Comparison of ENCODE assay signal across 28 mouse cellular contexts in the genomic region with DNA sequence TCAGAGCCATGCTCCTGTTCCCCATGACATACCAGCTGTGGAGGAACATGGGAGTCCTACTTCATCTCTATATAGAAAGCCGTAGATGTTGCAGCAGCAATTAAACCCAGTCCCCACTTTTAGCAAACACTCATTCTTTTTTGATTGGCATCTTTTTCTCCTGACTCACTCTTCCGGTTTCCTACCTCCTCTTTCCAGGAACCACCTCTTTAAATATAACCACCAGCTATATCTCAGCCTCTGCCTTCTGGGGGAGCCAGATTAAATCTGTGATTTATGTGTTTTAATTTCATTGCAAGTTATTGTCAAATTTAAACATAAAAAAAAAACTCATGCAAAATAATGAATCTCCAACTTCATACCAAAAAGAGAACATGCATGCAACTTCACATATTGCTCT. TPM values are rescaled to one million over a fixed set of nuclear protein-coding genes. Genes with fewer than 3 reads are reported as not detected.
DNase-seq lines count a peak whose midpoint lies in the region; ATAC-seq and TF ChIP-seq lines count a peak whose summit lies in the region.
"Had no signal": no experiment of that assay in that cellular context is flagged by ENCODE, and none has a peak within 500 bp of the region (broad histone marks: within the 10 kb centered on the region; RNA-seq: fewer than 3 reads in every experiment).

No protein-coding gene starts in this region.

- ATAC-seq in frontal cortex, adult (ENCODE audit: low TSS enrichment) = 0 out of 2 replicates have a peak, but pooled peaks have one; percentile 22
- ATAC-seq in kidney, postnatal 0 days (replicated peaks; ENCODE audit: low FRiP score, low read depth) = no peak
- no peak for ATAC-seq in stomach, embryonic 14.5 days (ENCODE audit: insufficient number of reproducible peaks, insufficient read depth, low FRiP score, low read depth)
- ATAC-seq in stomach, postnatal 0 days (ENCODE audit: low FRiP score, low TSS enrichment) = no peak
- no peak for ATAC-seq in neural tube, embryonic 15.5 days (ENCODE audit: low FRiP score)
- ATAC-seq: CD4-positive, CD25-positive, alpha-beta regulatory T cell, adult 4 months; forebrain, embryonic 13.5 days; hindbrain, postnatal 0 days; intestine, postnatal 0 days; midbrain, embryonic 15.5 days; Patski had no signal

- no peak overlapping the region for H3K4me2 ChIP-seq in kidney, postnatal 0 days (ENCODE audit: low read length)
- no peak overlapping the region for H3K4me2 ChIP-seq in stomach, embryonic 14.5 days (replicated peaks; ENCODE audit: low read depth, low read length)
- no peak overlapping the region for H3K4me2 ChIP-seq in stomach, postnatal 0 days (replicated peaks; ENCODE audit: low read depth)
- no peak overlapping the region for H3K4me2 ChIP-seq in neural tube, embryonic 15.5 days
- H3K4me2 ChIP-seq: embryonic facial prominence, embryonic 12.5 days; forebrain, embryonic 13.5 days; heart, embryonic 15.5 days; limb, embryonic 13.5 days; liver, embryonic 15.5 days; lung, embryonic 15.5 days; midbrain, embryonic 15.5 days; neural tube, embryonic 12.5 days had no signal

- H3K36me3 ChIP-seq in kidney, postnatal 0 days (ENCODE audit: insufficient read depth, low read length) = no peaks in the 10 kb centered on the region
- H3K36me3 ChIP-seq in stomach, embryonic 14.5 days (ENCODE audit: control insufficient read depth, insufficient read depth, low read length) = no peaks in the 10 kb centered on the region
- no peaks in the 10 kb centered on the region for H3K36me3 ChIP-seq in stomach, postnatal 0 days (ENCODE audit: control insufficient read depth, insufficient read depth, low read length)
- no peaks in the 10 kb centered on the region for H3K36me3 ChIP-seq in neural tube, embryonic 15.5 days
- H3K36me3 ChIP-seq: embryonic facial prominence, embryonic 12.5 days; heart, embryonic 15.5 days; limb, embryonic 13.5 days; liver, embryonic 15.5 days; lung, embryonic 15.5 days; midbrain, embryonic 15.5 days; neural tube, embryonic 12.5 days had no signal

- 41% methylated on average over 2 of the region's 2 CpGs for WGBS in kidney, postnatal 0 days
- WGBS in stomach, embryonic 14.5 days = 55% methylated on average over 2 of the region's 2 CpGs
- 31% methylated on average over 2 of the region's 2 CpGs for WGBS in stomach, postnatal 0 days
- WGBS in neural tube, embryonic 15.5 days = 78% methylated on average over 2 of the region's 2 CpGs

- peaks cover 10% of the 10 kb centered on the region; the same call in 1 of the 2 replicates for H3K4me1 ChIP-seq in kidney, postnatal 0 days (replicated peaks; ENCODE audit: insufficient read depth, low read length)
- peaks cover 5% of the 10 kb centered on the region; the same call in 1 of the 2 replicates for H3K4me1 ChIP-seq in stomach, embryonic 14.5 days (ENCODE audit: control insufficient read depth, insufficient read depth, low read length)
- no peaks in the 10 kb centered on the region for H3K4me1 ChIP-seq in stomach, postnatal 0 days (replicated peaks; ENCODE audit: control insufficient read depth, insufficient read depth)
- 0 out of 2 replicates have a peak, but pooled peaks cover 3% of the 10 kb centered on the region for H3K4me1 ChIP-seq in neural tube, embryonic 15.5 days

- no peak overlapping the region for H3K4me3 ChIP-seq in kidney, postnatal 0 days (replicated peaks; ENCODE audit: low read depth, low read length)
- no peak overlapping the region for H3K4me3 ChIP-seq in stomach, embryonic 14.5 days (ENCODE audit: low read depth, low read length)
- H3K4me3 ChIP-seq in stomach, postnatal 0 days (ENCODE audit: low read depth, low read length) = no peak overlapping the region
- no peak overlapping the region for H3K4me3 ChIP-seq in neural tube, embryonic 15.5 days (replicated peaks)
- H3K4me3 ChIP-seq: embryonic facial prominence, embryonic 12.5 days; forebrain, embryonic 13.5 days; heart, embryonic 15.5 days; layer of hippocampus, adult 2 months; limb, embryonic 13.5 days; liver, embryonic 15.5 days; lung, embryonic 15.5 days; midbrain, embryonic 15.5 days; neural tube, embryonic 12.5 days had no signal

- H3K9me3 ChIP-seq in kidney, postnatal 0 days (replicated peaks; ENCODE audit: low read length) = no peaks in the 10 kb centered on the region
- H3K9me3 ChIP-seq in stomach, embryonic 14.5 days (ENCODE audit: control insufficient read depth, low read depth, low read length) = no peaks in the 10 kb centered on the region
- no peaks in the 10 kb centered on the region for H3K9me3 ChIP-seq in stomach, postnatal 0 days (ENCODE audit: control insufficient read depth, low read length)
- H3K9me3 ChIP-seq in neural tube, embryonic 15.5 days (replicated peaks) = no peaks in the 10 kb centered on the region
- H3K9me3 ChIP-seq: embryonic facial prominence, embryonic 12.5 days; forebrain, embryonic 13.5 days; heart, embryonic 15.5 days; limb, embryonic 13.5 days; liver, embryonic 15.5 days; lung, embryonic 15.5 days; midbrain, embryonic 15.5 days; neural tube, embryonic 12.5 days had no signal

- no peak for TF ChIP-seq CTCF in kidney, postnatal 0 days (IDR thresholded peaks at IDR 0.05; ENCODE audit: low read depth)
- no peak for TF ChIP-seq CTCF in stomach, postnatal 0 days (IDR thresholded peaks at IDR 0.05; ENCODE audit: low read depth)

- H3K27me3 ChIP-seq in kidney, postnatal 0 days (ENCODE audit: insufficient read depth, low read length) = no peaks in the 10 kb centered on the region
- no peaks in the 10 kb centered on the region for H3K27me3 ChIP-seq in stomach, embryonic 14.5 days (ENCODE audit: control insufficient read depth, insufficient read depth, low read length)
- H3K27me3 ChIP-seq in stomach, postnatal 0 days (ENCODE audit: control insufficient read depth, insufficient read depth, low read length) = no peaks in the 10 kb centered on the region
- no peaks in the 10 kb centered on the region for H3K27me3 ChIP-seq in neural tube, embryonic 15.5 days (replicated peaks)
- H3K27me3 ChIP-seq: embryonic facial prominence, embryonic 12.5 days; forebrain, embryonic 13.5 days; heart, embryonic 15.5 days; limb, embryonic 13.5 days; liver, embryonic 15.5 days; lung, embryonic 15.5 days; midbrain, embryonic 15.5 days; neural tube, embryonic 12.5 days; Patski had no signal

- DNase-seq in frontal cortex, postnatal 25 days (ENCODE audit: low spot score in 2 of 2) = no peak
- peak; percentile 38 for DNase-seq in kidney, postnatal 0 days (ENCODE audit: low spot score)
- no peak for DNase-seq in kidney, postnatal 4 days
- DNase-seq in stomach, postnatal 0 days (ENCODE audit: low spot score) = no peak
- DNase-seq in liver = no peak
- DNase-seq: adrenal gland, postnatal 36 days; cerebellum, adult 11 months; cerebellum, adult 9-11 months; gastrocnemius, postnatal 25 days; heart, postnatal 4 days; kidney, postnatal 14 days; thymus, postnatal 25 days had no signal

- no peak overlapping the region for H3K27ac ChIP-seq in kidney, postnatal 0 days
- H3K27ac ChIP-seq in stomach, embryonic 14.5 days (ENCODE audit: low read length) = 0 out of 2 replicates have a peak overlapping the region, but pooled peaks have one; percentile 39
- H3K27ac ChIP-seq in stomach, postnatal 0 days (replicated peaks) = no peak overlapping the region
- no peak overlapping the region for H3K27ac ChIP-seq in neural tube, embryonic 15.5 days (replicated peaks)
- H3K27ac ChIP-seq: embryonic facial prominence, embryonic 12.5 days; forebrain, embryonic 13.5 days; heart, embryonic 15.5 days; hindbrain, postnatal 0 days; layer of hippocampus, adult 2 months; liver, embryonic 15.5 days; lung, embryonic 15.5 days; midbrain, embryonic 15.5 days; neural tube, embryonic 12.5 days had no signal

- no peak for TF ChIP-seq EP300 in stomach, postnatal 0 days (optimal IDR thresholded peaks at IDR 0.05)

- no peak overlapping the region for H3K9ac ChIP-seq in kidney, postnatal 0 days (ENCODE audit: low read depth, low read length)
- H3K9ac ChIP-seq in stomach, embryonic 14.5 days (replicated peaks; ENCODE audit: low read depth, low read length) = no peak overlapping the region
- no peak overlapping the region for H3K9ac ChIP-seq in stomach, postnatal 0 days (ENCODE audit: low read length)
- H3K9ac ChIP-seq in neural tube, embryonic 15.5 days (replicated peaks) = no peak overlapping the region
- H3K9ac ChIP-seq: embryonic facial prominence, embryonic 12.5 days; forebrain, embryonic 13.5 days; heart, embryonic 15.5 days; limb, embryonic 13.5 days; liver, embryonic 15.5 days; lung, embryonic 15.5 days; midbrain, embryonic 15.5 days; neural tube, embryonic 12.5 days had no signal

RNA-seq across cellular contexts. Expression of a gene that starts 37.3 kb away (rescaled TPM):
- polyA plus RNA-seq in kidney, postnatal 0 days (2015; fragmentation: Nextera tagmentation; extraction: Ambion mirVana) = 4.3 and 4.7 TPM in 2 replicates
- 13.7 and 14.1 TPM in 2 replicates for polyA plus RNA-seq in stomach, embryonic 14.5 days (2014; fragmentation: Nextera tagmentation; extraction: Ambion mirVana)
- polyA plus RNA-seq in stomach, postnatal 0 days (2015; fragmentation: Nextera tagmentation; extraction: Ambion mirVana) = 1.6 and 2.0 TPM in 2 replicates
- 4.8 and 5.0 TPM in 2 replicates for polyA plus RNA-seq in neural tube, embryonic 15.5 days (2015; fragmentation: Nextera tagmentation; extraction: Ambion mirVana)
